Mouse (Mus musculus) limb, embryonic 15.5 days (tissue): ENCODE measurements around the gene Gm12216. TPM values are rescaled to one million over a fixed set of nuclear protein-coding genes. Genes with fewer than 3 reads are reported as not detected.
"Not testable (repeated sequence)": the region's sequence is repeated elsewhere in the genome, so short reads cannot be mapped to it uniquely, and the experiment has no call there.

Experiments used
- ATAC-seq: fragments of 200-750 bp; cut with Nextera tagmentation; 2 replicates; pipeline ENCODE4 v1.8.0; 2017; ENCODE audit warnings: low read depth, moderate TSS enrichment; ENCODE audit not compliant: insufficient number of reproducible peaks, low FRiP score, low TSS enrichment
- H3K27ac ChIP-seq: fragments of 300-500 bp; sonication (generic); 2 replicates; pipeline ENCODE4 v1.5.1; 2015; ENCODE audit warnings: moderate library complexity, mild to moderate bottlenecking, inconsistent platforms
- H3K27me3 ChIP-seq: fragments of 300-500 bp; sonication (generic); 2 replicates; pipeline ENCODE4 v1.6.1; 2015; ENCODE audit warnings: inconsistent platforms
- H3K36me3 ChIP-seq: fragments of 300-500 bp; sonication (generic); 2 replicates; pipeline ENCODE4 v1.6.1; 2015; ENCODE audit warnings: inconsistent platforms
- H3K4me1 ChIP-seq: fragments of 300-500 bp; sonication (generic); 2 replicates; pipeline ENCODE4 v1.6.1; 2015; ENCODE audit warnings: inconsistent platforms
- H3K4me2 ChIP-seq: fragments of 300-500 bp; sonication (generic); 2 replicates; pipeline ENCODE4 v1.6.1; 2015; ENCODE audit warnings: mild to moderate bottlenecking, inconsistent platforms
- H3K4me3 ChIP-seq: fragments of 300-500 bp; sonication (generic); 2 replicates; pipeline ENCODE4 v1.5.1; 2015; ENCODE audit warnings: mild to moderate bottlenecking, inconsistent platforms
- H3K9ac ChIP-seq: fragments of 300-500 bp; sonication (generic); 2 replicates; pipeline ENCODE4 v1.6.1; 2015; ENCODE audit warnings: inconsistent platforms
- H3K9me3 ChIP-seq: fragments of 300-500 bp; sonication (generic); 2 replicates; pipeline ENCODE4 v1.6.1; 2016; ENCODE audit warnings: inconsistent platforms
- WGBS: fragments of 180-500 bp; shearing (Covaris S2); methylation state at CpG from one replicate; pipeline ENCODE4 v1.1.7; 2015; 5-methylcytosine and 5-hydroxymethylcytosine counted together
- polyA plus RNA-seq: library from polyadenylated mRNA; unstranded; fragments of >200 nt; fragmentation: Nextera tagmentation; extraction: Ambion mirVana; gene quantifications from 2 replicates; pipeline ENCODE4 v1.2.1, GENCODE M21; 2015

The Gm12216 gene
- polyA plus RNA-seq, 1 experiment from 2014 or later, result 0.37 TPM

GRCm38 (mm10) chr11:53869172-53869571 is 10.1 kb upstream of the Gm12216 start:
- Histone ChIP-seq H3K9ac (no peak overlapping the region), H3K4me2 (no peak overlapping the region), H3K4me1 (no peaks in the 10 kb centered on the region), H3K9me3 (no peaks in the 10 kb centered on the region), H3K4me3 (no peak overlapping the region), H3K36me3 (peaks cover 28% of the 10 kb centered on the region), H3K27ac (no peak overlapping the region), H3K27me3 (no peaks in the 10 kb centered on the region)
- 88% methylated on average over 5 of the region's 5 CpGs for WGBS
- no peak for ATAC-seq

- 42% methylated on average over 5 of the region's 5 CpGs for WGBS
- not testable (repeated sequence) for H3K27me3 ChIP-seq, H3K4me3 ChIP-seq
Observed at GRCm38 (mm10) chr11:53868323-53868722, 9.3 kb upstream of the Gm12216 start.

GRCm38 (mm10) chr11:53864724-53865310 is 5.8 kb upstream of the Gm12216 start:
- not testable (repeated sequence) for H3K4me3 ChIP-seq, H3K9me3 ChIP-seq, H3K9ac ChIP-seq, H3K4me2 ChIP-seq, H3K27me3 ChIP-seq, H3K36me3 ChIP-seq, ATAC-seq, H3K4me1 ChIP-seq, H3K27ac ChIP-seq
- WGBS, result 89% methylated on average over 2 of the region's 4 CpGs

More at GRCm38 (mm10) chr11:53868323-53868722, 9.3 kb upstream of the Gm12216 start:
- not testable (repeated sequence) for H3K9me3 ChIP-seq, H3K4me2 ChIP-seq, H3K27ac ChIP-seq, ATAC-seq, H3K4me1 ChIP-seq, H3K9ac ChIP-seq
- H3K36me3 ChIP-seq, result peaks cover 28% of the 10 kb centered on the region

- not testable (repeated sequence) for H3K4me3 ChIP-seq, H3K4me1 ChIP-seq, H3K9ac ChIP-seq, ATAC-seq, H3K36me3 ChIP-seq, H3K9me3 ChIP-seq, H3K27ac ChIP-seq, H3K4me2 ChIP-seq, H3K27me3 ChIP-seq
- WGBS, result 72% methylated on average over 9 of the region's 9 CpGs
Observed at GRCm38 (mm10) chr11:53860944-53861343, 1.9 kb upstream of the Gm12216 start.

DNA sequence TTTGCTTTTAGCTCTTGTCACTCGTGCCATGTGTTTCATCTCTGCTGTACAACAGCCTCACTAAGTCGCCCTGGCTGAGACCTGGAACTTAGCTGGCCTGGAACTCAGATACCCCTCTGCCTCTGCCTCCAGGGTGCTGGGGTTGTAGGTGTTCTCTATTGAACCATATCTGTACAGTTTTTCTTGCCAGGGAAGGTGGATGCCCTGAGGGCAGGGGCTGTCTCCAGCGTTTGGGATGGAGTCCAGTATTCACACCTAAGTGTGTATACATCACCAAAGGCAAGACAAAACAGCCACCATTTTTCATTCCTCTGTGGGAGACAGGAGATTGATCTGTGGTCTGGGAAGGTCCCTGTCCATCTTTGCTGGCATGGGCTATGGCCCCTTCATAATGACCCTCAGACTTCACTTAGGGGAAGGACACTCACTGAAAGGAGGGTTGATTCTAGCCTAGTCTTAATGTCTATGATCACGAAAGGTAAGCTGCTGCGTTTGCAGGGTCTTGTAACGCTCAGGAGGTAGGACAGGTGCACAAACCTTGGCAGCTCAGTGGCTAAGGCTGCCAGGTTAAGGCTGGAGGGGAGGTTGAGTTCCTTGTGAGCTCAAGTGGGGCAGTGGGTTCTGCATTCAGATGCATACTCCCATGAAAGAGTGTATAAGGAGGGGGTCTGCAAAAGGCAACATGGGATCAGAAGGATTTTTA is 847 bp downstream of the Gm12216 start:
- peak overlapping the region; percentile 70 for H3K4me2 ChIP-seq

GRCm38 (mm10) chr11:53853665-53854064 is 5.4 kb downstream of the Gm12216 start:
- Histone ChIP-seq H3K9ac (no peak overlapping the region), H3K27ac (no peak overlapping the region), H3K27me3 (no peaks in the 10 kb centered on the region; the same call in 1 of the 2 replicates), H3K9me3 (no peaks in the 10 kb centered on the region), H3K36me3 (no peaks in the 10 kb centered on the region), H3K4me2 (no peak overlapping the region), H3K4me3 (no peak overlapping the region), H3K4me1 (peaks cover 12% of the 10 kb centered on the region; the same call in 1 of the 2 replicates)
- ATAC-seq, result no peak
- WGBS, result 40% methylated on average over 5 of the region's 5 CpGs

More for the DNA sequence above, 847 bp downstream of the Gm12216 start:
- no peaks in the 10 kb centered on the region for H3K36me3 ChIP-seq
- ATAC-seq, result no peak
- peaks cover 8% of the 10 kb centered on the region; the same call in 1 of the 2 replicates for H3K4me1 ChIP-seq
- 74% methylated on average over 6 of the region's 6 CpGs for WGBS
- H3K27ac ChIP-seq, result no peak overlapping the region
- peak overlapping the region; percentile 53 for H3K4me3 ChIP-seq
- H3K9me3 ChIP-seq, result no peaks in the 10 kb centered on the region
- no peaks in the 10 kb centered on the region; the same call in 1 of the 2 replicates for H3K27me3 ChIP-seq
- H3K9ac ChIP-seq, result no peak overlapping the region

- ATAC-seq, result no peak
- Histone ChIP-seq H3K4me1 (peaks cover 11% of the 10 kb centered on the region; the same call in 1 of the 2 replicates), H3K4me2 (no peak overlapping the region), H3K27me3 (no peaks in the 10 kb centered on the region; the same call in 1 of the 2 replicates), H3K9me3 (no peaks in the 10 kb centered on the region), H3K36me3 (no peaks in the 10 kb centered on the region), H3K27ac (no peak overlapping the region), H3K4me3 (no peak overlapping the region), H3K9ac (no peak overlapping the region)
- WGBS, result 41% methylated on average over 5 of the region's 5 CpGs
Observed at GRCm38 (mm10) chr11:53851795-53852194, 7.3 kb downstream of the Gm12216 start.

GRCm38 (mm10) chr11:53849588-53850320 is 9.3 kb downstream of the Gm12216 start:
- peak; percentile 78 for ATAC-seq
- 0 out of 2 replicates have a peak overlapping the region, but pooled peaks have one; percentile 3 for H3K4me3 ChIP-seq
- peak overlapping the region; percentile 8 for H3K4me2 ChIP-seq
- no peaks in the 10 kb centered on the region for H3K9me3 ChIP-seq
- no peak overlapping the region for H3K9ac ChIP-seq
- H3K27me3 ChIP-seq, result no peaks in the 10 kb centered on the region
- H3K36me3 ChIP-seq, result no peaks in the 10 kb centered on the region
- WGBS, result 12% methylated on average over 9 of the region's 9 CpGs
- H3K27ac ChIP-seq, result peak overlapping the region; percentile 43; the same call in 1 of the 2 replicates
- H3K4me1 ChIP-seq, result peaks cover 11% of the 10 kb centered on the region; the same call in 1 of the 2 replicates

DNA sequence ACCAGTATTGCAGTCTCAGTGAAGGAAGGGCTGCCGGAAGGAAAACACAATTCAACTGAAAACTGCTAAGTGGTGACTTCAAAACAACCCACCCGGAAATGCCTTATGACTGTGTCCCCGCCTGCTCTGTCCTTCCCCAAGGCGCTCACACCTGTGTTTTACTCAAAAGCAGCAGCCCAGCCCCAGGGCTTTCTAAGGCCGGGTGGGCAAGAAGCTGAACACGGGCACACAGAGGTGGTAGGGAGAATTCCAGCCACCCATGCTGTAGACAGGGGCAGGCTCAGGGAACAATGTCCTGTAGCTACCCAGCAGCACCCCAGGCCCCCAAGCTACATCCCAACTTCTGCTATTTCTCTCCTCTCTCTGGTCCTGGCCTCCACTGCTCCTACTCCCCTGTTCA is 13.4 kb downstream of the Gm12216 start:
- Histone ChIP-seq H3K4me3 (no peak overlapping the region), H3K27ac (no peak overlapping the region), H3K36me3 (no peaks in the 10 kb centered on the region), H3K9me3 (no peaks in the 10 kb centered on the region), H3K4me2 (no peak overlapping the region), H3K9ac (no peak overlapping the region), H3K27me3 (no peaks in the 10 kb centered on the region), H3K4me1 (peaks cover 11% of the 10 kb centered on the region)
- ATAC-seq, result no peak
- 55% methylated on average over 6 of the region's 6 CpGs for WGBS

- Histone ChIP-seq H3K4me1 (peaks cover 17% of the 10 kb centered on the region), H3K4me2 (no peak overlapping the region), H3K36me3 (no peaks in the 10 kb centered on the region), H3K4me3 (no peak overlapping the region), H3K9ac (no peak overlapping the region), H3K9me3 (no peaks in the 10 kb centered on the region), H3K27me3 (no peaks in the 10 kb centered on the region), H3K27ac (no peak overlapping the region)
- 53% methylated on average over 10 of the region's 10 CpGs for whole genome bisulfite sequencing
- ATAC-seq, result no peak
Observed at GRCm38 (mm10) chr11:53843106-53843505, 15.9 kb downstream of the Gm12216 start.

DNA sequence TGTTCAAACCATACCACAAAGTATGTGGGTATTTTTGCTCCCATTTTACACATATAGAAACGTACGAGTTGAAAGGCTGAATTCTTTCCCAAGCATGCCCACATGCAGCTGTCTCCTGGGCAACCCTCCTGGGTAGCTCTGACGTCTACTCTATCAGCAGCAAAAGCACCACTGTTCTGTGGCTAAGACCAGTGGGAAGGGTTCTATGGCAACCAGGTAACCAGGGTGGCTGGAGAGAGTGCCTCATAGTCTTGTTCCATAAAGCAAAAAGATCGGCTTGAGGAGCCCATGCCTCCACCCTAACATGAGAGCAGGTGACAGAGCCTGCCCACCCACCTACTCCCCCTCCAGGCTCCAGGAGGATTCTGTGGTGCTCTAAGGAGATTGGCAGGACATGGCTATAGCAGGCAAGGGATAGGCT is 16.9 kb downstream of the Gm12216 start:
- no peaks in the 10 kb centered on the region for H3K36me3 ChIP-seq
- 51% methylated on average over 4 of the region's 4 CpGs for WGBS
- H3K4me3 ChIP-seq, result no peak overlapping the region
- no peaks in the 10 kb centered on the region for H3K27me3 ChIP-seq
- no peak overlapping the region for H3K27ac ChIP-seq
- no peak overlapping the region for H3K9ac ChIP-seq
- H3K4me1 ChIP-seq, result peaks cover 17% of the 10 kb centered on the region
- no peak for ATAC-seq
- H3K9me3 ChIP-seq, result no peaks in the 10 kb centered on the region
- H3K4me2 ChIP-seq, result no peak overlapping the region

- Histone ChIP-seq H3K4me3 (no peak overlapping the region), H3K9me3 (no peaks in the 10 kb centered on the region), H3K27ac (no peak overlapping the region), H3K4me1 (peaks cover 17% of the 10 kb centered on the region), H3K9ac (no peak overlapping the region), H3K4me2 (no peak overlapping the region), H3K36me3 (no peaks in the 10 kb centered on the region), H3K27me3 (no peaks in the 10 kb centered on the region)
- no peak for ATAC-seq
- WGBS, result 77% methylated on average over 12 of the region's 12 CpGs
Observed at GRCm38 (mm10) chr11:53841514-53841913, 17.5 kb downstream of the Gm12216 start.
